Mouse (Mus musculus) forebrain, embryonic 11.5 days (tissue): ENCODE measurements around the gene Klhl2. TPM values are rescaled to one million over a fixed set of nuclear protein-coding genes. Genes with fewer than 3 reads are reported as not detected.
A peak's percentile ranks its signal among the peaks of the same experiment; 100 is the strongest.

Experiments
- ATAC-seq: fragments of 200-750 bp; cut with Nextera tagmentation; replicated peaks from 2 replicates; pipeline ENCODE4 v1.8.0; 2017; ENCODE audit warnings: moderate TSS enrichment; ENCODE audit not compliant: low FRiP score
- DNase-seq: peaks from one replicate; pipeline ENCODE4 v3.0.0-alpha.2; 2017; ENCODE audit warnings: low spot score
- H3K27ac ChIP-seq: fragments of 300-500 bp; sonication (generic); 2 replicates; pipeline ENCODE4 v1.5.1; 2014; ENCODE audit warnings: low read depth, low read length
- H3K27me3 ChIP-seq: fragments of 300-500 bp; sonication (generic); 2 replicates; pipeline ENCODE4 v1.6.1; 2014; ENCODE audit warnings: mild to moderate bottlenecking, low read length, mixed read lengths; ENCODE audit not compliant: control insufficient read depth, insufficient read depth
- H3K36me3 ChIP-seq: fragments of 300-500 bp; sonication (generic); 2 replicates; pipeline ENCODE4 v1.6.1; 2014; ENCODE audit warnings: mild to moderate bottlenecking, low read length, moderate library complexity, mixed read lengths; ENCODE audit not compliant: control insufficient read depth, insufficient read depth
- H3K4me1 ChIP-seq: fragments of 300-500 bp; sonication (generic); replicated peaks from 2 replicates; pipeline ENCODE4 v1.6.1; 2014; ENCODE audit warnings: low read length, mixed read lengths; ENCODE audit not compliant: control insufficient read depth, insufficient read depth
- H3K4me2 ChIP-seq: fragments of 300-500 bp; sonication (generic); 2 replicates; pipeline ENCODE4 v1.6.1; 2014; ENCODE audit warnings: low read depth, mild to moderate bottlenecking, low read length, moderate library complexity, mixed read lengths; ENCODE audit not compliant: severe bottlenecking
- H3K4me3 ChIP-seq: fragments of 300-500 bp; sonication (generic); 2 replicates; pipeline ENCODE4 v1.5.1; 2014; ENCODE audit warnings: low read depth, low read length
- H3K9ac ChIP-seq: fragments of 300-500 bp; sonication (generic); 2 replicates; pipeline ENCODE4 v1.6.1; 2014; ENCODE audit warnings: low read length
- H3K9me3 ChIP-seq: fragments of 300-500 bp; sonication (generic); 2 replicates; pipeline ENCODE4 v1.6.1; 2016; ENCODE audit warnings: low read length, mixed read lengths; ENCODE audit not compliant: control insufficient read depth
- WGBS: fragments of 180-500 bp; shearing (Covaris S2); extraction: QIAGEN DNeasy Blood & Tissue Kit; methylation state at CpG from one replicate; pipeline ENCODE4 v1.1.7; 2014; 5-methylcytosine and 5-hydroxymethylcytosine counted together
- polyA plus RNA-seq: library from polyadenylated mRNA; unstranded; fragments of >200 nt; fragmentation: Nextera tagmentation; extraction: Ambion mirVana; gene quantifications from 2 replicates; pipeline ENCODE4 v1.2.1, GENCODE M21; 2014

The Klhl2 gene
- polyA plus RNA-seq, 1 experiment from 2014 or later = 22.6 TPM

DNA sequence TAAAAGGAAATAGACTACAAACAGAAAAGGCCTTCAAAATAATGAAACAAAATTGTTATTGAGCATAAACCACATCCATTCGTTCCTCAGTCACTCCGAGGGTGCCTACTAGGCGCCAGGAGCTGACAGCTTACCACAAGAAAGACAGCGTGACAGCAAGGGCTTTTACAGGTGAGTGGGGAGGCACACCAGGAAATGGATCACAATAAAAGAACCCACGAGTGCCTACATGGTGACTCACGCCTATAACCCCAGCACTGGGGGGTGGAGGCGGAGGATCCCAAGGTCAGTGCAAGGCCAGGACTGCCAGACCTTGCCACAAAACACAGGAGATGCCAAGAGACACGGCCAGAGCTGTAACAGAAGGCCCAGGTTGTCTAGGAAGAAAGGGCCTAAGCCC is 23.4 kb downstream of the Klhl2 start:
- no peak overlapping the region for H3K4me2 ChIP-seq
- no peak overlapping the region for H3K9ac ChIP-seq
- no peaks in the 10 kb centered on the region for H3K9me3 ChIP-seq
- no peak overlapping the region for H3K4me3 ChIP-seq
- DNase-seq = no peak
- no peaks in the 10 kb centered on the region for H3K27me3 ChIP-seq
- no peak overlapping the region for H3K27ac ChIP-seq
- no peak for ATAC-seq
- no peaks in the 10 kb centered on the region for H3K36me3 ChIP-seq
- 84% methylated on average over 8 of the region's 8 CpGs for WGBS
- H3K4me1 ChIP-seq = no peaks in the 10 kb centered on the region

DNA sequence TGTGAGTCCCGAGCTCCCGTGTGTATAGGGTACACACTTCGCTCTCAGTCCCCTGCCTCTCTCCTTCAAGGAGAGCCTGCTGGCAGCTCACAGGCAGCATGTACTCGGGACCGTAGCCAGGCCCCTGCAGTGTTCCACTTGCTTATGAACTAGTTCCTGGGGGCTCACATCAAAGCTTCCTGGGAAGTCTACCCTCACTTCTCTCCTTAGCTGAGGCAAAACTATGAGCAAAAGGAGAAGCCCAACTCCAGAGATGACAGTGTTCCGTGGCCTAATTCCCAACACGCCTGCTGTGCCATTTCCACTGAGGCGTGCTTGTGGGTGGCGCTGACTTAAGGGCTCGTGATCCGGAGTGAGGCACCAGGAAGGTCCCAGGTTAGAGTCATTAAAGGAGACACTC is 25.9 kb downstream of the Klhl2 start:
- H3K27ac ChIP-seq = no peak overlapping the region
- H3K9me3 ChIP-seq = no peaks in the 10 kb centered on the region
- H3K4me1 ChIP-seq = no peaks in the 10 kb centered on the region
- H3K4me2 ChIP-seq = no peak overlapping the region
- WGBS = 91% methylated on average over 11 of the region's 11 CpGs
- H3K27me3 ChIP-seq = no peaks in the 10 kb centered on the region
- ATAC-seq = no peak
- no peak overlapping the region for H3K4me3 ChIP-seq
- no peak overlapping the region for H3K9ac ChIP-seq
- H3K36me3 ChIP-seq = no peaks in the 10 kb centered on the region
- no peak for DNase-seq

DNA sequence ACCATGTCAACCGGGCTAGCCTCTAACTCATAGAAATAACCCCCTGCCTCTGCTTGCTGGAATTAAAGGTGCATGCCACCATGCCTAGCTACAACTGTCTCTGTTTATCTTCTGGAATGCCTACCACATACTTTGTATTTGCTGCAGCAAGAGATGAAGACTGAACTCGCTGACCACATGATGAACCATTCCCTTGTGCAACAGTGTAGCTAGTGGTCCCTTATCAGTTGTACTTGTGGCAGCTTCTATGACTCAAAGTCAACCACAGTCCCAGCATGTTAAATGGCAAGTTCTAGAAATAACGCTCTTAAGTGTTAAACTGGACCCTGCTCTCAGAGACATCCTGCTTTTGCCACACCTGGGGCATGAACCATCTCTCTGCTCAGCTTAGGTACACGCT is 28.9 kb downstream of the Klhl2 start:
- Histone ChIP-seq H3K36me3 (no peaks in the 10 kb centered on the region), H3K9ac (no peak overlapping the region), H3K9me3 (no peaks in the 10 kb centered on the region), H3K4me2 (no peak overlapping the region), H3K27me3 (no peaks in the 10 kb centered on the region), H3K27ac (no peak overlapping the region), H3K4me3 (no peak overlapping the region), H3K4me1 (no peaks in the 10 kb centered on the region)
- no peak for DNase-seq
- 93% methylated on average over 4 of the region's 4 CpGs for WGBS
- no peak for ATAC-seq

DNA sequence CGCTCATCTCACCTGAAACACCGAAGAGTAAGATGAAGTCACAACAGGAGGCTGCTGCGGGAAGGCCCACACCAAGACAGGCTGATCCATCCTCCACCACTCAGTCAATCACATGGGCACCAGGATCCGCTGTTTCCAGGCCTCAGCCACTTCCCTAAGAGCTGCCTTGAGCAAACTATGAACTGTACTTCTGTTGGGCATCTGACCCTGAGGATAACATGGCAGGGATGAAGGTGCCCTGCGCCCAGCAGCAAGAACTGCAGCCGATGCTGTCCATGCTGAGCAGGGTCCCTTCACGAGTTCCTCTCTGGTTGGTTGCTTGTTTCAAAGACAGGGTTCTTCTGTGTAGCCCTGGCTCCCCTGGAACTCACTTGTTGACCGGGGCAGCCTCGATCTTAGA is 38.0 kb downstream of the Klhl2 start:
- Histone ChIP-seq H3K27me3 (no peaks in the 10 kb centered on the region), H3K36me3 (no peaks in the 10 kb centered on the region), H3K9me3 (no peaks in the 10 kb centered on the region; the same call in 1 of the 2 replicates), H3K4me1 (no peaks in the 10 kb centered on the region), H3K27ac (no peak overlapping the region), H3K4me2 (no peak overlapping the region), H3K4me3 (no peak overlapping the region), H3K9ac (no peak overlapping the region)
- DNase-seq (no peak), ATAC-seq (no peak)
- WGBS = 97% methylated on average over 9 of the region's 9 CpGs

DNA sequence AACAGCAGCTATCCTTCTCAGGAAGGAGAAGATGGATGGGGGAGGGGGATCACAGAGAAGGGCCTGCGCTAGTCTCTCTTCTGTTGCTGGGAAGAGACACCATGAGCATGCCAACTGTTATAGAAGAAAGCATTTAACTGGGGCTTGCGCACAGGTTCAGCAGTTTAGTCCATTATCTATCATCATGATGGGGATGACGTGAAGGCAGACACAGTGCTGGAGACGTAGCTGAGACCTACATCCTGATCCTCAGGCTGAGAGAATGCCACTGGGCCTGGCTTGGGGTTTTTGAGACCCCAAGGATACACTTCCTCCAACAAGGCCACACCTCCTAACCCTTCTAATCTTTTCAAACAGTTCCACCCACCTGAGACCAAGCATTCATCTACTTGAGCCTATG is 38.7 kb downstream of the Klhl2 start:
- DNase-seq (no peak), ATAC-seq (peak; percentile 46; the same call in 1 of the 2 replicates)
- Histone ChIP-seq H3K9me3 (no peaks in the 10 kb centered on the region; the same call in 1 of the 2 replicates), H3K27me3 (no peaks in the 10 kb centered on the region), H3K36me3 (no peaks in the 10 kb centered on the region), H3K4me2 (no peak overlapping the region), H3K4me3 (no peak overlapping the region), H3K4me1 (no peaks in the 10 kb centered on the region), H3K27ac (no peak overlapping the region), H3K9ac (no peak overlapping the region)
- WGBS = 82% methylated on average over 4 of the region's 4 CpGs

DNA sequence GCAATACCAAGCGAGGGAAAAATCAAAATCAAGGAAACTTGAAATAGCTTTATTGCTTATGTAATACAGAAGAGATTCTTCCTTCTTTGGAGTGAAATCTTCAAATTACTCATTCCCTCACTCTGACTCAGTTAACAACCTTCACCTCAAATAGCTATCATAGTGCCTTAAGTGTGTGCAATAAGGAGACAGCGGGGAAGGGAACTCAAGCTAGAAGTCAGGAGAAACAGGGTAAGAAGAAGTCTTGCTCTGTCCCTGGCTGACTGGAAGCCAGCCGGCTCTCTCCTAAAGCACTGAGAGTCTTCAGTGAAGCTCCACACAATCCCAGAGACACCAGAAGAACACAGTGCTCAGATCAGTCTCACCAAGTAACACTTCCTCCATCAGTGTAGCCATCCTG is 43.3 kb downstream of the Klhl2 start:
- Histone ChIP-seq H3K4me3 (no peak overlapping the region), H3K4me1 (no peaks in the 10 kb centered on the region), H3K4me2 (no peak overlapping the region), H3K36me3 (no peaks in the 10 kb centered on the region), H3K9ac (no peak overlapping the region), H3K9me3 (no peaks in the 10 kb centered on the region; the same call in 1 of the 2 replicates), H3K27ac (no peak overlapping the region), H3K27me3 (no peaks in the 10 kb centered on the region)
- no peak for DNase-seq
- ATAC-seq = no peak
- WGBS = 91% methylated on average over 3 of the region's 3 CpGs

DNA sequence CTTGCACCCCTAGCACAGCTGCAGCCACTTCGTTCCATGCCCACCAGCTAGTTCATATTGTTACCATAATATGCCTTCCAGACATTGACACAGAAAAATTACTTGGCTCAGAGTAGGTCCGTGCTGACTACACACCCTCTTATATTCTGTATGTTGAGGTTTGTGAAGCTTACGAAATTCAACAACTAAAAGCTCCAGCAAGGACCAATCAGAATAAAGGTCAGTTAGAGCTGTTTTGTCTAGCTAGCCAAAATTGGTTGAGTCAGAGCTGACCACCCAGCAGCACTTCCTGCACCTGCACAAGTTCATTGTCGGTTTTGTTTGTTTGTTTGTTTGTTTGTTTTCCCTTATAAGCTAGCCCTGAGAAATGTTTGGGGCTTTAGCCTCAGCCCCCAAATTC is 44.8 kb downstream of the Klhl2 start:
- Histone ChIP-seq H3K36me3 (no peaks in the 10 kb centered on the region), H3K27ac (no peak overlapping the region), H3K4me3 (no peak overlapping the region), H3K27me3 (no peaks in the 10 kb centered on the region), H3K4me1 (no peaks in the 10 kb centered on the region), H3K9me3 (no peaks in the 10 kb centered on the region), H3K4me2 (no peak overlapping the region), H3K9ac (no peak overlapping the region)
- ATAC-seq (no peak), DNase-seq (no peak)
- WGBS = 90% methylated on average over 4 of the region's 4 CpGs

DNA sequence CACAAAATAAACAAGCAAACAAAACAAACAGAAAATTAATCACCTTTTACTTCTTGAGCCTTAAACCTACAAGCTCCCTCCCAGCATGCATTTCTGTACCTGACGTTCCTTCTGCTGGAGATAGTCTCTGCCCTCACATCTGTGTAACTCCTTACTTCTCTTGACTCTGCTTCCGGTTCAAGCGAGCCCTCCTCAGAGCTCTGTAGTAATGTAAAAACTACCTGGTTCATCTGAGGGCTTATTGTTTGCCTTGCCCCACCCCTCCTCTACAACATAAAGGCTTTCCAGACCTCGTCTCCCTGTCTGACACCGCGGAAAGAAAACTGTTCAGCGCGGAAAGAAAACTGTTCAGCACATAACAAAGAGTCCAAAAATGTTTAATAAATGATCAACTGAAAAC is 50.5 kb downstream of the Klhl2 start:
- Histone ChIP-seq H3K4me2 (no peak overlapping the region), H3K9me3 (no peaks in the 10 kb centered on the region), H3K4me3 (no peak overlapping the region), H3K27me3 (no peaks in the 10 kb centered on the region), H3K9ac (no peak overlapping the region), H3K4me1 (no peaks in the 10 kb centered on the region), H3K27ac (no peak overlapping the region), H3K36me3 (no peaks in the 10 kb centered on the region)
- 91% methylated on average over 8 of the region's 8 CpGs for WGBS
- DNase-seq = no peak
- no peak for ATAC-seq

DNA sequence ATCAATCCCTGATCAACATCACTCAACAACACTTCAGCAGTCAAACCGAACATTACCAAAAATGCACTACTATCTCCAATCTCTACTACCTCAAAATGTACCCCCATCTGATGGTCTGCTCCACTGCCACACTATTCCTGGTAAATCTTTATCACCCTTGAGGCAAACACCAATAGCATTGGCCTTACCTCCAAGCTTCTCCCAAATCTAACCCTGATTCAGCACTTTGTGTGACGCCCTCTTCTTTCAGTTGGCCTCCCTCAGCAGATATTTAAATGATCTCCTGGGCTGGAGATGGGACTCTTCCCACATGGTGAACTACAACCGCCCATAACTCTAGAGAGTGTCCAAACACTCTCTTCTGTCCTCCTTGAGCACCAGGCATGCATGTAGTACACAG is 51.3 kb downstream of the Klhl2 start:
- H3K4me3 ChIP-seq = no peak overlapping the region
- 89% methylated on average over 3 of the region's 3 CpGs for WGBS

More for the DNA sequence above, 51.3 kb downstream of the Klhl2 start:
- no peak overlapping the region for H3K4me2 ChIP-seq
- DNase-seq = no peak
- H3K9me3 ChIP-seq = no peaks in the 10 kb centered on the region
- H3K27me3 ChIP-seq = no peaks in the 10 kb centered on the region
- no peaks in the 10 kb centered on the region for H3K4me1 ChIP-seq
- H3K27ac ChIP-seq = no peak overlapping the region
- H3K36me3 ChIP-seq = no peaks in the 10 kb centered on the region
- no peak for ATAC-seq
- no peak overlapping the region for H3K9ac ChIP-seq
